Mouse (Mus musculus) lung, embryonic 14.5 days (tissue): Measurements from ENCODE around the gene St3gal3. TPM values are rescaled to one million over a fixed set of nuclear protein-coding genes. Genes with fewer than 3 reads are reported as not detected.
A peak's percentile ranks its signal among the peaks of the same experiment; 100 is the strongest.

Experiments
- ATAC-seq: fragments of 200-750 bp; cut with Nextera tagmentation; 2 replicates; pipeline ENCODE4 v1.8.0; 2017; ENCODE audit warnings: mild to moderate bottlenecking, moderate TSS enrichment, moderate library complexity; ENCODE audit not compliant: insufficient read depth
- DNase-seq: peaks from one replicate; pipeline ENCODE4 v3.0.0-alpha.2; 2015
- H3K27ac ChIP-seq: fragments of 300-500 bp; sonication (generic); 2 replicates; pipeline ENCODE4 v1.5.1; 2014; ENCODE audit warnings: low read depth, mild to moderate bottlenecking, moderate library complexity
- H3K27me3 ChIP-seq: fragments of 300-500 bp; sonication (generic); 2 replicates; pipeline ENCODE4 v1.6.1; 2014; ENCODE audit warnings: low read length, control low read depth; ENCODE audit not compliant: insufficient read depth
- H3K36me3 ChIP-seq: fragments of 300-500 bp; sonication (generic); 2 replicates; pipeline ENCODE4 v1.6.1; 2014; ENCODE audit warnings: control low read depth; ENCODE audit not compliant: insufficient read depth
- H3K4me1 ChIP-seq: fragments of 300-500 bp; sonication (generic); 2 replicates; pipeline ENCODE4 v1.6.1; 2014; ENCODE audit warnings: antibody characterized with exemption, control low read depth; ENCODE audit not compliant: insufficient read depth
- H3K4me2 ChIP-seq: fragments of 300-500 bp; sonication (generic); 2 replicates; pipeline ENCODE4 v1.6.1; 2014; ENCODE audit warnings: mild to moderate bottlenecking
- H3K4me3 ChIP-seq: fragments of 300-500 bp; sonication (generic); 2 replicates; pipeline ENCODE4 v1.5.1; 2014; ENCODE audit warnings: low read depth, low read length
- H3K9ac ChIP-seq: fragments of 300-500 bp; sonication (generic); 2 replicates; pipeline ENCODE4 v1.6.1; 2014
- H3K9me3 ChIP-seq: fragments of 300-500 bp; sonication (generic); 2 replicates; pipeline ENCODE4 v1.6.1; 2016; ENCODE audit warnings: low read depth, low read length, control low read depth
- CTCF ChIP-seq: IDR thresholded peaks from 2 replicates; pipeline ENCODE4 v1.5.1; 2016; ENCODE audit warnings: antibody characterized with exemption, low read depth
- WGBS: fragments of 180-500 bp; shearing (Covaris S2); extraction: QIAGEN DNeasy Blood & Tissue Kit; methylation state at CpG from one replicate; pipeline ENCODE4 v1.1.7; 2014; 5-methylcytosine and 5-hydroxymethylcytosine counted together
- polyA plus RNA-seq: library from polyadenylated mRNA; unstranded; fragments of >200 nt; fragmentation: Nextera tagmentation; extraction: Ambion mirVana; gene quantifications from 2 replicates; pipeline ENCODE4 v1.2.1, GENCODE M21; 2014

Gene St3gal3
- polyA plus RNA-seq, 1 experiment from 2014 or later: 6.3 TPM

DNA sequence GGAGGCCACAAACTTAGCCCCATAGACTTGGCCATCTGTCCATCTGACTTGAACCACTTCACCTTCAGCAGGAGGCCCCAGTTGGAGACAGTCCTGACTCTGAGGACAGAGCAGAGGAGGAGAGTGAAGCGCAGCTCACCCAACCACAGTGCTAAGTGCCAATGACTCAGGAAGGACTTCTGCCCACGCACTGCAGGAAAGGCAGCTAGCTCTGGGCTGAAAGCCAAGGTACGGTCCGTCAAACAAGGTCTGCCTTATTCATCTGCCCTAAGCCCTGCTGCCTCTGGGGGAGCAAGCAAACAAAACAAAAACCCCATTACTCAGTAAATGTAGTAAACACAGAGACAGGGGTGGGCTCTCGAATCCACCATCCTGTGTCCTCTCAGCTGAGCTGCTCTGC is 4.2 kb upstream of the St3gal3 start:
- no peak for TF ChIP-seq CTCF
- peaks cover 78% of the 10 kb centered on the region for H3K36me3 ChIP-seq
- H3K9me3 ChIP-seq: no peaks in the 10 kb centered on the region
- H3K4me2 ChIP-seq: no peak overlapping the region
- ATAC-seq (no peak), DNase-seq (peak; percentile 54)
- no peak overlapping the region for H3K4me3 ChIP-seq
- no peak overlapping the region for H3K27ac ChIP-seq
- H3K9ac ChIP-seq: no peak overlapping the region
- H3K27me3 ChIP-seq: no peaks in the 10 kb centered on the region
- 65% methylated on average over 5 of the region's 5 CpGs for WGBS
- no peaks in the 10 kb centered on the region for H3K4me1 ChIP-seq

DNA sequence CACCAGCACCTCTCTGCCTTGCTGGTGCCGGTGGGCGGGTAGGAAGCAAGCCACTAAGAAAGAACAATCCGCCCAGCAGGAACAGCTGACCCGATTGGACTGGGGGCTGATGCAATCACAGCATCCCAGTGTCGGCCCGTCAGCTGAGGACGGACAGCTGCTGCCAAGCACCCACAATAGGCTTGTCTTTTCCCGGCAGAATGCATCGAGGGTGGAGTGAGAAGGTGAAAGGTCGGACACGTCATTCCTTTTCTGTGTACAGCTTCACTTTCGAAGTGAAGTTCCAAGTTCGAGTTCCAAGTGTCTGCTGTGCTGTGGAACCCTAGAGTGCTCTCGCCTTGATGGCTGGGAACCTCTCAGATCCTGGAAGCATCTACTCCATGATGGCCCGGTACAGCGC is 3.1 kb upstream of the St3gal3 start:
- H3K4me2 ChIP-seq: no peak overlapping the region
- H3K9me3 ChIP-seq: no peaks in the 10 kb centered on the region
- H3K36me3 ChIP-seq: peaks cover 68% of the 10 kb centered on the region
- ATAC-seq: no peak
- no peak overlapping the region for H3K27ac ChIP-seq
- no peaks in the 10 kb centered on the region for H3K4me1 ChIP-seq
- H3K27me3 ChIP-seq: no peaks in the 10 kb centered on the region
- WGBS: 79% methylated on average over 16 of the region's 16 CpGs
- no peak overlapping the region for H3K4me3 ChIP-seq
- TF ChIP-seq CTCF: no peak
- DNase-seq: no peak
- H3K9ac ChIP-seq: no peak overlapping the region

DNA sequence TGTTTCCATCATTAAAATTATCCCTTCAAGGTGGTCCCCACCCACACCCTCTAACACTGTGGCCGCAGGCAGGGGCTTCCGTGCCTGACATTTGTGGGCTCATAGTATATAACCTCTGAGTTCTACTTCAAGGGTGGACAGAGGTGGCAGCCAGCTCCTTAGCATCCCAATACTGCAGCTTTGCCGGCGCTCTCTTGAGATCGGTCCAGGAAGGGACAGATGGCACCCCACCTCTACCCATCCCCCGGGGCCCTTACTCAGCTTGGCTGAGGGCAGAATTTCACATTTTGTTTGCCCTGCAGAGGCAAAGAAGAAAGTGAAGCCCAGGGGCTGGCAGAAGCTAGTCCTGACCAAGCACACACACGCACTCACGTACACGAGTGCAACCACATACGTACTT is 2.6 kb upstream of the St3gal3 start:
- no peak for ATAC-seq
- H3K36me3 ChIP-seq: peaks cover 62% of the 10 kb centered on the region
- H3K27me3 ChIP-seq: no peaks in the 10 kb centered on the region
- H3K27ac ChIP-seq: no peak overlapping the region
- no peak overlapping the region for H3K9ac ChIP-seq
- no peaks in the 10 kb centered on the region for H3K4me1 ChIP-seq
- DNase-seq: no peak
- no peak overlapping the region for H3K4me2 ChIP-seq
- no peak for TF ChIP-seq CTCF
- H3K9me3 ChIP-seq: no peaks in the 10 kb centered on the region
- no peak overlapping the region for H3K4me3 ChIP-seq
- WGBS: 92% methylated on average over 10 of the region's 10 CpGs

DNA sequence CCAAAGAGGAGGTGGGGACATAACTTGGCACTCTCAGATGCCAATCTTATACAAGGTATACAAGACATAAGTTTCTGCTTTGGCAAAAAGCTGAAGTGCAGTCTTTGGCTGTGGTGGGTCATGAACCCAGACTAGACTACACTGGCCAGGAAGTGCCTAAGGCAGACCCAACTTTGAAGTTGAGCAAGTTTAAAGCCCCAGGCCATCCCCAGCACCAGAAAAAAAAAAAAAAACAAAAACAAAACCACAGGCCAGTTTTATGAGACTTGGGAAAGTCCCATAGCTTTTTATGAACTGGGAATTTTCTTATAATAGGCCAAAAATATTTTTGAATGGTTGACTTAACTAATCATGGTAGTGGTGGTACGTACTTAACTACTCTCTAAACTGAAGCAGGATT is 700 bp upstream of the St3gal3 start:
- H3K4me3 ChIP-seq: peak overlapping the region; percentile 94
- WGBS: 86% methylated on average over 1 of the region's 1 CpGs
- ATAC-seq: no peak
- H3K4me1 ChIP-seq: no peaks in the 10 kb centered on the region
- peak overlapping the region; percentile 84 for H3K9ac ChIP-seq
- TF ChIP-seq CTCF: no peak
- H3K36me3 ChIP-seq: peaks cover 43% of the 10 kb centered on the region
- peak overlapping the region; percentile 82 for H3K4me2 ChIP-seq
- H3K9me3 ChIP-seq: no peaks in the 10 kb centered on the region
- peak overlapping the region; percentile 27; the same call in 1 of the 2 replicates for H3K27ac ChIP-seq
- no peaks in the 10 kb centered on the region for H3K27me3 ChIP-seq
- no peak for DNase-seq

DNA sequence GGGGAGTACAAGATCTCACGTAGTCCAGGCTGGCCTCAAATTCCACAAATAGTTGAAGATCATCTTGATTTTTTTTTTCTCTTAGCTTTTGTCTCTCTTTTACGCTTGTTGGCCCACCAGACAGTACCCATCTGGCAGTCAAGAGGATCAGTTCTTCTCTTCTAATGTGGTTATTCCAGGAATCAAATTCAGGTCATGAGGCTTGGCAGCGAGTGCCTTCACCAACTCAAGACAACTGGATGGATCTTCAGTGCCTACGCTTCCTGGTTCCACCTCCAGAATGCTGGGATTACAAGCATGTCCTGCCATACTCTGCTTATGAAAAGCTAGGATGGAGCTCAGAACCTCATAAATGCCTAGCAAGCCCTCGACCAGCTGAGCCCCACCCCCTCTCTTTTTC is 3.4 kb downstream of the St3gal3 start:
- TF ChIP-seq CTCF: no peak
- no peaks in the 10 kb centered on the region for H3K4me1 ChIP-seq
- DNase-seq (no peak), ATAC-seq (no peak)
- H3K4me2 ChIP-seq: no peak overlapping the region
- no peak overlapping the region for H3K4me3 ChIP-seq
- H3K9ac ChIP-seq: no peak overlapping the region
- 87% methylated on average over 5 of the region's 5 CpGs for WGBS
- H3K27ac ChIP-seq: no peak overlapping the region
- no peaks in the 10 kb centered on the region for H3K9me3 ChIP-seq
- no peaks in the 10 kb centered on the region for H3K27me3 ChIP-seq
- H3K36me3 ChIP-seq: peaks cover 6% of the 10 kb centered on the region; the same call in 1 of the 2 replicates

DNA sequence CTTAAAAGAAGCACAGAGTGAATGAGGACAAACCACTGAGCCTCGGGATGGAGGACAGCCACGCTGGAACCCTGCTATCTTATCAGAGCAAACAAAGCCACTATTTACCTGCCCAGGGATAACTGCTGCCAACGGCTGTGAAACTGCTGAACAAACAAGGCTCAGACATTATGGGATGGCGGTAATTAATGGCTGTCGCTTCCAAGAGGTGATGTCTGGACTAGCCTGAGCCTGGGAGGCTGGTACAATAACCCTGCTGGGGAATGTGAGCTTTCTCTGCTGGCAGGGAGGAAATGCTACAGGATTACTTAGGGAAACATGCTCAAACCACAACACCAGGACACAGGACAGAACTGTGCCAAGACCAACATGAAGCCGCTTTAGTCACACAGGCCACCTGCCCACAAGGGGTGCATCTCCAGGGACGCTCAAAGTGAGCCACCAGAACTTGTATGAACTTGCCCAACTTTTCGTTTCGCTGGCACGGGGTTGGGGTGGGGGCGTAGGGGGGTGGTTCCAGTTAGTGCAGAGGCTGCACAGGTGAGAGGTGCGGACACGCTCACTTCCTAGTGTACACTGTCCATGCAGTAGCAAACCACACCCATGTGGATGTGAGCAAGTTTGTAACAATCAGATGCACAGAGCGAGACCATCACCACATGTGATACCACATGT is 11.5 kb downstream of the St3gal3 start:
- no peak overlapping the region for H3K4me3 ChIP-seq
- no peak for TF ChIP-seq CTCF
- H3K4me2 ChIP-seq: no peak overlapping the region
- no peaks in the 10 kb centered on the region for H3K27me3 ChIP-seq
- no peak overlapping the region for H3K9ac ChIP-seq
- no peaks in the 10 kb centered on the region for H3K9me3 ChIP-seq
- ATAC-seq (0 out of 2 replicates have a peak, but pooled peaks have one; percentile 28), DNase-seq (no peak)
- H3K36me3 ChIP-seq: no peaks in the 10 kb centered on the region
- no peaks in the 10 kb centered on the region for H3K4me1 ChIP-seq
- 66% methylated on average over 14 of the region's 14 CpGs for WGBS
- no peak overlapping the region for H3K27ac ChIP-seq

DNA sequence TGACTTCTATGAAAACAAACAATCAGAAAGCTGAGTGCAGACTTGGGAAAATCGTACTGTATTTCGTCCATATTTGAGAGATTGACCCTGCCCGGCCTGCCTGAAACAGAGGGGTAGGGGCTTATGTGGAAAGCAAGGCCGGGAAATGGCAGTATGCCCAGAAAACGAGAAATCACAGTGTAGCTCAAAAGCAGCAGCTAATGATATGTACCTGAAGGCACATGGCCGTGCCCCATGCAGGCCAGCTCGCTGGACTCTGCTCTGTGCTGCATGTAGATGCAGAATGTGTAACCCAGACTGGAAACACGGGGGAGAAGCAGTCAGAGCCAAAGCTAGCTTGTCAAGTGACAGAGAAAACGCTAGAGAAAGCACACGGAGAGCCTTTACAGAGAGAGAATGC is 12.6 kb downstream of the St3gal3 start:
- Histone ChIP-seq H3K27ac (no peak overlapping the region), H3K9me3 (no peaks in the 10 kb centered on the region), H3K4me1 (no peaks in the 10 kb centered on the region), H3K4me2 (no peak overlapping the region), H3K9ac (no peak overlapping the region), H3K27me3 (no peaks in the 10 kb centered on the region), H3K36me3 (no peaks in the 10 kb centered on the region), H3K4me3 (no peak overlapping the region)
- DNase-seq (peak; percentile 22), ATAC-seq (no peak)
- 64% methylated on average over 10 of the region's 10 CpGs for WGBS
- TF ChIP-seq CTCF: no peak
